Mouse (Mus musculus) kidney, adult 2 months (tissue): ENCODE measurements around the gene Brsk2. TPM values are rescaled to one million over a fixed set of nuclear protein-coding genes. Genes with fewer than 3 reads are reported as not detected.

ENCODE experiments used
- DNase-seq: peaks from one replicate; pipeline ENCODE4 v3.0.0; 2021
- H3K27ac ChIP-seq: fragments of 200-500 bp; 2 replicates; pipeline ENCODE4 v1.5.1; 2012; ENCODE audit warnings: low read depth, low read length, control low read depth, inconsistent platforms; ENCODE audit not compliant: insufficient read depth
- H3K27me3 ChIP-seq: fragments of 200-500 bp; replicated peaks from 2 replicates; pipeline ENCODE4 v1.6.1; 2012; ENCODE audit warnings: mild to moderate bottlenecking, moderate library complexity, low read length, inconsistent platforms; ENCODE audit not compliant: control insufficient read depth, insufficient read depth
- H3K36me3 ChIP-seq: fragments of 200-500 bp; 2 replicates; pipeline ENCODE4 v1.6.1; 2012; ENCODE audit warnings: mild to moderate bottlenecking, moderate library complexity, low read length, inconsistent platforms; ENCODE audit not compliant: control insufficient read depth, insufficient read depth
- H3K4me1 ChIP-seq: fragments of 200-500 bp; 2 replicates; pipeline ENCODE4 v1.6.1; 2011; ENCODE audit warnings: low read length; ENCODE audit not compliant: control insufficient read depth, insufficient read depth
- H3K4me3 ChIP-seq: fragments of 200-500 bp; 2 replicates; pipeline ENCODE4 v1.5.1; 2011; ENCODE audit warnings: mild to moderate bottlenecking, low read depth, low read length, control low read depth; ENCODE audit not compliant: insufficient read depth
- CTCF ChIP-seq: fragments of 200-500 bp; conservative IDR thresholded peaks from 2 replicates; pipeline ENCODE4 v1.5.1; 2011; ENCODE audit warnings: low read depth, mild to moderate bottlenecking, control low read depth, low read length, moderate library complexity, mixed read lengths; ENCODE audit not compliant: insufficient read depth, insufficient read length
- POLR2A ChIP-seq: fragments of 200-500 bp; IDR thresholded peaks from one replicate; pipeline ENCODE4 v1.6.1; 2011; ENCODE audit warnings: low read depth, low read length, control low read depth
- WGBS: fragments of 180-500 bp; shearing (Covaris S2); methylation state at CpG from one replicate; pipeline ENCODE4 v1.1.7; 2018; 5-methylcytosine and 5-hydroxymethylcytosine counted together
- polyA plus RNA-seq: library from polyadenylated mRNA; depleted of rRNA; stranded (reverse); fragments of >200 nt; gene quantifications from 2 replicates; pipeline ENCODE4 v1.2.3, GENCODE M21; 2012

Gene Brsk2
- polyA plus RNA-seq, 1 experiment: 0.52 TPM

DNA sequence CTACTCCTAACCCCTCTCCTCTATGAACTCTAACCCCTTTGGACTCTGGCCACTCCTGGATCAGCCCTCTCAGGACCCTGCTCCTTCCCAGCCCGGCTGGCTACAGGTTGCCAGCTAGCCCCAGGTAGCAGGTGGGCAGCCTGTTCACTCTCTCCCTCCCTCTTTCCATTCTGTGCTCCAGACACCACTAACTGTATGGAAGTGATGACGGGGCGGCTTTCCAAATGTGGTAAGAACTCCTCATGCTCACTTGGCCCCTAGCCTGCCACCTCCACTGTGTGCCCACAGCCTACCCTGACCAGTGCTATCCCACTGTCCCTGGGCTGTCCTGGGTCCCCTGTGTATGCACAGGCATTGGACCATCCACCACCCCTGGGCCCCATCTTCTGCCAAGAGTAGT is 51.1 kb downstream of the Brsk2 start:
- no peaks in the 10 kb centered on the region; the same call in 1 of the 2 replicates for H3K36me3 ChIP-seq
- H3K4me1 ChIP-seq: no peaks in the 10 kb centered on the region
- no peak overlapping the region for H3K27ac ChIP-seq
- WGBS: 85% methylated on average over 3 of the region's 3 CpGs
- H3K27me3 ChIP-seq: no peaks in the 10 kb centered on the region
- H3K4me3 ChIP-seq: no peak overlapping the region
- no peak for TF ChIP-seq POLR2A
- no peak for TF ChIP-seq CTCF
- no peak for DNase-seq

DNA sequence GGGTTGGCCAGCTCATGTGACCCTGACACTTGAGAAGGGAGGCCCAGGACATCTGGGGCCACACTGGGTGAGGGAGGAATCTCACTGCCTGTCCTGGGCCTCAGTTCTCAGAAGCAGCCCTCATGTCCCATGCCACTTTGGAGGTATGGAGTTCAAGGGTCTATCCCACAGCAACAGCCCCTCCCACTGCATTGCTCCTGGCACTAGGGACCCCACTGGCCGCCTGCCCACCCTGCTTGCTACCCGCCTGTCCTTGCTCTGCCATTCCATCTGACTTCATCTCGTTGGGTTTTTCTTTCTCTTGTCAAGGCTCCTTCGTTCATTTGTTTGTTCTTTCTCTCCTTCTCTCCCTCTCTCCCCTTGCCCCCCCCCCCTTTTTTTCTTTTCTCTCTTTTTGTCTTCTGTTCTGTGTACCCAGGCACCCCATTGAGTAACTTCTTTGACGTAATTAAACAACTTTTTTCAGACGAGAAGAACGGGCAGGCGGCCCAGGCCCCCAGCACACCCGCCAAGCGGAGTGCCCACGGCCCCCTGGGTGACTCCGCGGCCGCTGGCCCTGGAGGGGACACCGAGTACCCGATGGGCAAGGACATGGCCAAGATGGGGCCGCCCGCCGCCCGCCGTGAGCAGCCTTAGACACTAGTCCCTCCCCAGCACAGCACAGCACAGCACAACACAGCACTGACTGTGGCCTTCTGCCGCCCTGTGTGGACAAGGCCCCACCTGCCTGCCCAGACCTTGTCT is 52.2 kb downstream of the Brsk2 start:
- 87% methylated on average over 22 of the region's 22 CpGs for WGBS
- no peak for DNase-seq
- Histone ChIP-seq H3K36me3 (no peaks in the 10 kb centered on the region; the same call in 1 of the 2 replicates), H3K27ac (no peak overlapping the region), H3K4me1 (no peaks in the 10 kb centered on the region), H3K4me3 (no peak overlapping the region), H3K27me3 (no peaks in the 10 kb centered on the region)
- TF ChIP-seq CTCF (no peak), POLR2A (no peak)

DNA sequence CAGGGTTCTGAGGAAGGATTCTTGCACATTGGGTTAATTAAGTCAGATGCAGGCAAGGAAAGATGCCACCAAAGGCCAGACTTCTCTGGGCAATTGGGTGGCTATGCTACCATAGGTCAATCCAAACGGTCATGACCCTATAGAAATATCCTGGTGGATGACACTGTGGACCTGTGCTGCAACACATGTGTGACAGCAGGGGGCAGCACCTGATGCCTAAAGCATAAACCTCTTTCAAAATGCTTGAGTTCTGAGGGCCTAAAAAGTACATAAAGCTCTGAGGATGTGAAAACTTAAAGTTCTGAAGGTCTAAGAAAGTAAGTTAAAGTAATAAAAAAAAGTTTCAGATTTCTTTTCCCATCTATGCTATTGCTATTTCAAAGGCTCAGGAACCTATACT is 67.0 kb downstream of the Brsk2 start:
- Histone ChIP-seq H3K4me3 (no peak overlapping the region), H3K27ac (no peak overlapping the region), H3K36me3 (no peaks in the 10 kb centered on the region; the same call in 1 of the 2 replicates), H3K4me1 (peaks cover 11% of the 10 kb centered on the region), H3K27me3 (no peaks in the 10 kb centered on the region)
- TF ChIP-seq CTCF (peak; percentile 87), POLR2A (no peak)
- 29% methylated on average over 1 of the region's 1 CpGs for WGBS
- DNase-seq: peak; percentile 51

DNA sequence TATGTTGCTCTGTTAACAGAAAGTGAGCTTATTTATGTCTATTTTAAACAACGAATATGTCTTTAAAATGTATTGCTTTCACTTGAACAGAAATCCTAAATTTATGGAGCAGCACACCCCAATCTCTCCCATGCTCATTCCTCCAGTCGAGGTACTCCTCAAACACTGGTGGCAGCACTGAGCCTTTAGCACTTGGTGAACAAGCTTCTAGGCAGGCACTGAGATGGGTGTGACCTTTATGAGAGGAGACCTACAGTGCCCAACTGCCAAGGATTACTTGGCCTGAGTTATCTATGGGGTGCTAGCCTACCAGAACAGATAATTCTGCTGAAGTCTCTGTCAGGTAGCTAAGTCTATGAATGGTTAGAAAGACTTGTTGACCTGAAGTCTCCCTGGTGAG is 70.1 kb downstream of the Brsk2 start:
- TF ChIP-seq CTCF (peak; percentile 32; the same call in 1 of the 2 replicates), POLR2A (no peak)
- Histone ChIP-seq H3K4me3 (no peak overlapping the region), H3K27ac (no peak overlapping the region), H3K4me1 (peaks cover 14% of the 10 kb centered on the region), H3K36me3 (no peaks in the 10 kb centered on the region), H3K27me3 (no peaks in the 10 kb centered on the region)
- 49% methylated on average over 2 of the region's 2 CpGs for WGBS
- no peak for DNase-seq

DNA sequence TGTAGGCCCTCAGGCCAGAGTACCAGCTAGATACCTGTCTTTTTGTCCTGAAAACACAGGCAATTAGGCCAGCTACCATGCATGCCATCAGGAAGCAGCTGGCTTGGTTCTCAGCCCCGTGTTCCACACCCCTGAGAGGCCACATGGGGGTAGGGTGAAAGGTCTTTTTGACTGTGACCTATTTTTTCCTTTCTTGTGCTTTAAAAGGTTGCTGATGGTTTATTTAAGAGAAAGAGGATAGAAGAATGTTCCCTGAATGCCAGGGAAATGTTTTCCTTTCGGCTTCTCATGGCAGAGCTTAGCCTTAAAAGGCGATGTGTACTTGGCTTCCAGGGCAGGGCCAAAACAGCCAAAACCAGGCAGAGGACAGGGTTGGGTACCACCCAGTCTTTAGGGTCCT is 71.3 kb downstream of the Brsk2 start:
- Histone ChIP-seq H3K36me3 (no peaks in the 10 kb centered on the region), H3K4me1 (peaks cover 17% of the 10 kb centered on the region), H3K27me3 (no peaks in the 10 kb centered on the region), H3K27ac (no peak overlapping the region), H3K4me3 (no peak overlapping the region)
- 40% methylated on average over 3 of the region's 3 CpGs for WGBS
- TF ChIP-seq CTCF (no peak), POLR2A (no peak)
- DNase-seq: peak; percentile 50

DNA sequence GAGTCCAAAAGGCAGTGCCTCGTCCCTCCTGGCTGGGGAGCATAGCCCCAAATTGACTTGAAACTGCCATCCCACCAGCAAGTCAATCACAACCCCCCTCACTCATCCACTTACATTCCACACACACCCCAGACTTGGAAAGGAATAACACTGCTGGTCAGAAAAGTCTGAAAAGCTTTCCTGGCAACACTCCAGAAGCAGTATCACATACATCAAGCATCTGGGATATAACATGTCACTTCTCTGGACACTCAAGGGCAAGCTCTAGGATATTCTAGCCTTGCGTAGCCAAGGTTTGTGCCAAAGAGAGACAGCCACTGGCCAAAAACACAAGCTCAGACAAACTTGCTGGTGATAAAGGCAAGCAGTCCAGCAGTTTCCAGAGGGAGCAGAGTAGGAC is 75.6 kb downstream of the Brsk2 start:
- no peaks in the 10 kb centered on the region for H3K36me3 ChIP-seq
- 60% methylated on average over 2 of the region's 2 CpGs for WGBS
- peaks cover 20% of the 10 kb centered on the region for H3K4me1 ChIP-seq
- H3K4me3 ChIP-seq: peak overlapping the region; percentile 7; the same call in 1 of the 2 replicates
- no peaks in the 10 kb centered on the region for H3K27me3 ChIP-seq
- TF ChIP-seq CTCF (no peak), POLR2A (no peak)
- H3K27ac ChIP-seq: no peak overlapping the region
- no peak for DNase-seq

DNA sequence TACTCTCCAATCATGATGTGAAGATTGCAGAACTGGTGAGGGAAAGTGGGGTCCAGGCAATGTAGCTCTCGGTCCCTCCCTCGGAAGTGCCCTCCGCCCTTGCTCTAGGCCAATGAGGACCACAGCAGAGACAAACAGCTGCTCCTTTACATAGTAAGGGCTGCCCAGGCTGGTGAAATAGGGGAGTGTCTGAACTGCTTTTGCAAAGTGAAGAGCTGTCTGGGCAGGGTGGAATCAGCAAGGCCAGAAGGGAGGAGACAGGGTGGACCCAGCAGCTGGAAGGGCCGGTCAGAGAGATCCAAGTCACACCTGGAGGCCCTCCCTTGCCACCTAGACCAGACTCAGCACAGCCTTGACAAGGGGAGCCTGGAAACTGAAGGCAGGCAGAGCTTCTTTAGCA is 76.4 kb downstream of the Brsk2 start:
- Histone ChIP-seq H3K4me3 (peak overlapping the region; percentile 7; the same call in 1 of the 2 replicates), H3K27me3 (no peaks in the 10 kb centered on the region), H3K36me3 (no peaks in the 10 kb centered on the region), H3K27ac (0 out of 2 replicates have a peak overlapping the region, but pooled peaks have one; percentile 4), H3K4me1 (peaks cover 14% of the 10 kb centered on the region)
- 70% methylated on average over 4 of the region's 4 CpGs for WGBS
- DNase-seq: no peak
- TF ChIP-seq POLR2A (no peak), CTCF (no peak)
